Mouse (Mus musculus): ENCODE data around the gene Rpl41.

GRCm38 (mm10) chr10:128536266-128536940, 12.7 kb downstream of the Rpl41 start:
- TF ChIP-seq GATA1 (IDR thresholded peaks at IDR 0.05; ENCODE audit: borderline replicate concordance, low read length) (no peak), FLI1 (IDR thresholded peaks at IDR 0.05; ENCODE audit: low read length) (no peak)
